Mouse (Mus musculus): ENCODE measurements at regions not wholly inside any gene's neighbourhood (a gene's known extent, or its start where the extent isn't known, plus 50 kb on each side); places are given as distances from the start of the nearest gene placed in this dataset.
A peak's percentile ranks its signal among the peaks of the same experiment; 100 is the strongest.

- DNase-seq (ENCODE audit: low read depth in 1 of 2, low spot score in 2 of 2): no peak
Observed at GRCm38 (mm10) chr2:117804686-117805085, 307.0 kb upstream of the Thbs1 start.

- DNase-seq (ENCODE audit: low read depth in 1 of 2, low spot score in 2 of 2): no peak
Observed at GRCm38 (mm10) chr2:117807121-117807520, 304.6 kb upstream of the Thbs1 start.

- DNase-seq (ENCODE audit: low read depth in 1 of 2, low spot score in 2 of 2): no peak
Observed at GRCm38 (mm10) chr2:117811506-117811905, 300.2 kb upstream of the Thbs1 start.

- DNase-seq (ENCODE audit: low read depth in 1 of 2, low spot score in 2 of 2): no peak
Observed at GRCm38 (mm10) chr2:117811931-117812330, 299.7 kb upstream of the Thbs1 start.

GRCm38 (mm10) chr2:117819701-117820225 lies 291.9 kb upstream of the Thbs1 start:
- no peak for DNase-seq (ENCODE audit: low read depth in 1 of 2, low spot score in 2 of 2)

GRCm38 (mm10) chr2:117820708-117821107 lies 291.0 kb upstream of the Thbs1 start:
- DNase-seq (ENCODE audit: low read depth in 1 of 2, low spot score in 2 of 2): no peak

GRCm38 (mm10) chr2:117825088-117825487 lies 286.6 kb upstream of the Thbs1 start:
- DNase-seq (ENCODE audit: low read depth in 1 of 2, low spot score in 2 of 2): no peak

GRCm38 (mm10) chr2:117827278-117827677 lies 284.4 kb upstream of the Thbs1 start:
- no peak for DNase-seq (ENCODE audit: low read depth in 1 of 2, low spot score in 2 of 2)

- peak in 1 of 2 experiments; percentile 14 for DNase-seq (ENCODE audit: low read depth in 1 of 2, low spot score in 2 of 2)
Observed at GRCm38 (mm10) chr2:117838387-117838786, 273.3 kb upstream of the Thbs1 start.

GRCm38 (mm10) chr2:117840406-117840805 lies 271.3 kb upstream of the Thbs1 start:
- DNase-seq (ENCODE audit: low read depth in 1 of 2, low spot score in 2 of 2): no peak

GRCm38 (mm10) chr2:117842309-117842986 lies 269.2 kb upstream of the Thbs1 start:
- no peak for DNase-seq (ENCODE audit: low read depth in 1 of 2, low spot score in 2 of 2)

GRCm38 (mm10) chr2:117852442-117852841 lies 259.2 kb upstream of the Thbs1 start:
- peak in 1 of 2 experiments; percentile 6 for DNase-seq (ENCODE audit: low read depth in 1 of 2, low spot score in 2 of 2)

GRCm38 (mm10) chr2:117862301-117862700 lies 249.4 kb upstream of the Thbs1 start:
- DNase-seq (ENCODE audit: low read depth in 1 of 2, low spot score in 2 of 2): no peak

GRCm38 (mm10) chr2:117865119-117865518 lies 246.6 kb upstream of the Thbs1 start:
- no peak for DNase-seq (ENCODE audit: low read depth in 1 of 2, low spot score in 2 of 2)

- no peak for DNase-seq (ENCODE audit: low read depth in 1 of 2, low spot score in 2 of 2)
Observed at GRCm38 (mm10) chr2:117866946-117867345, 244.7 kb upstream of the Thbs1 start.

GRCm38 (mm10) chr2:117867409-117867808 lies 244.3 kb upstream of the Thbs1 start:
- DNase-seq (ENCODE audit: low read depth in 1 of 2, low spot score in 2 of 2): no peak

- DNase-seq (ENCODE audit: low read depth in 1 of 2, low spot score in 2 of 2): no peak
Observed at GRCm38 (mm10) chr2:117868857-117869256, 242.8 kb upstream of the Thbs1 start.

GRCm38 (mm10) chr2:117871507-117872282 lies 240.0 kb upstream of the Thbs1 start:
- no peak for DNase-seq (ENCODE audit: low read depth in 1 of 2, low spot score in 2 of 2)

GRCm38 (mm10) chr2:117877816-117878215 lies 233.9 kb upstream of the Thbs1 start:
- no peak for DNase-seq (ENCODE audit: low read depth in 1 of 2, low spot score in 2 of 2)

GRCm38 (mm10) chr2:117882136-117882535 lies 229.5 kb upstream of the Thbs1 start:
- no peak for DNase-seq (ENCODE audit: low read depth in 1 of 2, low spot score in 2 of 2)

GRCm38 (mm10) chr2:117882890-117883289 lies 228.8 kb upstream of the Thbs1 start:
- no peak for DNase-seq (ENCODE audit: low read depth in 1 of 2, low spot score in 2 of 2)

GRCm38 (mm10) chr2:117886516-117886915 lies 225.2 kb upstream of the Thbs1 start:
- no peak for DNase-seq (ENCODE audit: low read depth in 1 of 2, low spot score in 2 of 2)
